ENCODE assay signal across 8 mouse cellular contexts in the genomic region with DNA sequence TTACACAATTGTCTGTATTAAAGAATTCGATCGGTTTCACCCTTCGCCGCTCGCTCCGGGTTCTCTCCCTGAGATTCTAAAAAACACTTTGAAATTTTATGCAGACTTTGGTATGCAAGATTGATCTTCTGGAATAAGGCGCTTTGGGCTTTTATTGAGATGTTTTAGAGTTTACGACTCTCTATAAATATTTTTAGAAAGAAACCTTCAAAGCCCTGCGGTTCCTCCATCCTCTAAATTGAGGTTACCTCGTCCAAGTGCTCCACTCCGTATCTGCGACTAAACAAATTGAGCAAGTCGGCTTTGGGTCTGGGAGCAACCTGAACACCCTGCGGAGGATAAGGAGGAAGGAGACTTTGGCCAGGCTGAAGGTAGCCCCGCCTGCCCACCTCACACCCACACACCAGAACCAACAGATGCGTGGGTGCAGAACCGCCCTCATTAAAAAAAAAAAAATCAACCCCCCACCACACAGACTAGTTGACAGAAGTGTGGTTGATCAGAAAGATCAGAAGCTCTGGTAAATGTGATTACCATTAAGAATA. TPM values are rescaled to one million over a fixed set of nuclear protein-coding genes. Genes with fewer than 3 reads are reported as not detected.
A peak's percentile ranks its signal among the peaks of the same experiment; 100 is the strongest.
DNase-seq lines count a peak whose midpoint lies in the region; ATAC-seq lines count a peak whose summit lies in the region.

No protein-coding gene starts in this region.

- H3K4me2 ChIP-seq in embryonic facial prominence, embryonic 13.5 days: peak overlapping the region; percentile 98
- H3K4me2 ChIP-seq in midbrain, embryonic 14.5 days (ENCODE audit: low read length): peak overlapping the region; percentile 100

- H3K36me3 ChIP-seq in embryonic facial prominence, embryonic 13.5 days: no peaks in the 10 kb centered on the region
- H3K36me3 ChIP-seq in midbrain, embryonic 14.5 days (ENCODE audit: control insufficient read depth, insufficient read depth, low read length): no peaks in the 10 kb centered on the region

- H3K4me3 ChIP-seq in embryonic facial prominence, embryonic 13.5 days: peak overlapping the region; percentile 56
- H3K4me3 ChIP-seq in midbrain, embryonic 14.5 days (replicated peaks; ENCODE audit: low read depth, low read length): peak overlapping the region; percentile 68

- no peaks in the 10 kb centered on the region for H3K9me3 ChIP-seq in embryonic facial prominence, embryonic 13.5 days
- H3K9me3 ChIP-seq in midbrain, embryonic 14.5 days (ENCODE audit: control insufficient read depth, low read length): no peaks in the 10 kb centered on the region

- no peak overlapping the region for H3K9ac ChIP-seq in embryonic facial prominence, embryonic 13.5 days
- H3K9ac ChIP-seq in midbrain, embryonic 14.5 days (replicated peaks; ENCODE audit: low read length): peak overlapping the region; percentile 62

- ATAC-seq in embryonic facial prominence, embryonic 13.5 days (ENCODE audit: insufficient number of reproducible peaks, insufficient read depth, low FRiP score, low TSS enrichment, low read depth): no peak
- no peak for ATAC-seq in midbrain, embryonic 14.5 days (ENCODE audit: low FRiP score, low TSS enrichment)

- DNase-seq in lung, adult 18-20 months: peak; percentile 7 to 21
- no peak for DNase-seq in lung, postnatal 36 days
- DNase-seq in kidney, adult 9 months: peak; percentile 46
- no peak for DNase-seq in midbrain, embryonic 14.5 days
- no peak for DNase-seq in urinary bladder, adult 18-20 months (ENCODE audit: low spot score in 2 of 2)
- DNase-seq in left cerebral cortex, adult 18-20 months (ENCODE audit: low spot score in 2 of 2): no peak
- DNase-seq in right cerebral cortex, postnatal 25 days: no peak

- WGBS in embryonic facial prominence, embryonic 13.5 days: 2% methylated on average over 17 of the region's 17 CpGs
- under 1% methylated on average over 17 of the region's 17 CpGs for WGBS in midbrain, embryonic 14.5 days

- H3K27ac ChIP-seq in embryonic facial prominence, embryonic 13.5 days: no peak overlapping the region
- no peak overlapping the region for H3K27ac ChIP-seq in midbrain, embryonic 14.5 days (replicated peaks; ENCODE audit: low read depth, low read length)

- peaks cover 15% of the 10 kb centered on the region for H3K4me1 ChIP-seq in embryonic facial prominence, embryonic 13.5 days
- 0 out of 2 replicates have a peak, but pooled peaks cover 7% of the 10 kb centered on the region for H3K4me1 ChIP-seq in midbrain, embryonic 14.5 days (ENCODE audit: control insufficient read depth, insufficient read depth, low read length)

- peaks cover 56% of the 10 kb centered on the region for H3K27me3 ChIP-seq in embryonic facial prominence, embryonic 13.5 days
- H3K27me3 ChIP-seq in midbrain, embryonic 14.5 days (ENCODE audit: control insufficient read depth, insufficient read depth, low read length): peaks cover 30% of the 10 kb centered on the region

RNA-seq across cellular contexts. Expression of a gene that starts 0.7 kb away (rescaled TPM):
- 2.3 and 3.3 TPM in 2 replicates for polyA plus RNA-seq in embryonic facial prominence, embryonic 13.5 days (2015; fragmentation: Nextera tagmentation; extraction: Ambion mirVana)
- polyA plus RNA-seq in midbrain, embryonic 14.5 days (2014; fragmentation: Nextera tagmentation; extraction: Ambion mirVana): 0.59 and 1.3 TPM in 2 replicates
- total RNA-seq in left cerebral cortex, adult 18-20 months (2021): 1 to 10 TPM; 6.4 to 7.5 TPM

Comparison
In these comparisons a context has a peak if more than half of its experiments do, and no peak if none do; other contexts are left out.
1. DNase-seq: peak in lung, adult 18-20 months (2 of 2) and kidney, adult 9 months (single experiment); none in lung, postnatal 36 days (single experiment), midbrain, embryonic 14.5 days (single experiment), urinary bladder, adult 18-20 months (0 of 2), left cerebral cortex, adult 18-20 months (0 of 2) and right cerebral cortex, postnatal 25 days (single experiment).